Mouse (Mus musculus) splenic B cell, adult 2 months (primary cell): ENCODE results near the gene B4galnt1.

Source experiments
- DNase-seq: peaks from one replicate; pipeline ENCODE4 v3.0.0-alpha.2; 2011; ENCODE audit warnings: low read depth, low spot score
- H3K27me3 ChIP-seq: 2 replicates; pipeline ENCODE4 v1.6.1; 2012; ENCODE audit warnings: mild to moderate bottlenecking, low read length, moderate library complexity, mixed read lengths; ENCODE audit not compliant: control insufficient read depth, poor library complexity, insufficient read depth, severe bottlenecking
- H3K36me3 ChIP-seq: 2 replicates; pipeline ENCODE4 v1.6.1; 2012; ENCODE audit warnings: mild to moderate bottlenecking, low read length, moderate library complexity, mixed read lengths; ENCODE audit not compliant: control insufficient read depth, poor library complexity, insufficient read depth, severe bottlenecking

Gene B4galnt1

GRCm38 (mm10) chr10:127164631-127165353 lies at the start of gene B4galnt1:
Gene B4galnt1 (plus strand): TSS chr10:127165225.
- H3K36me3 ChIP-seq = peaks cover 5% of the 10 kb centered on the region
- H3K27me3 ChIP-seq = no peaks in the 10 kb centered on the region
- DNase-seq = peak; percentile 96

- Histone ChIP-seq H3K27me3 (no peaks in the 10 kb centered on the region), H3K36me3 (peaks cover 2% of the 10 kb centered on the region)
- no peak for DNase-seq
These were observed 46.6 kb upstream of the B4galnt1 start for GRCm38 (mm10) chr10:127118470-127118869.

GRCm38 (mm10) chr10:127119229-127119628 lies 45.8 kb upstream of the B4galnt1 start:
- no peak for DNase-seq
- Histone ChIP-seq H3K27me3 (no peaks in the 10 kb centered on the region), H3K36me3 (peaks cover 2% of the 10 kb centered on the region)

- Histone ChIP-seq H3K27me3 (no peaks in the 10 kb centered on the region), H3K36me3 (peaks cover 2% of the 10 kb centered on the region)
- DNase-seq = no peak
These were observed 44.5 kb upstream of the B4galnt1 start for GRCm38 (mm10) chr10:127120301-127121065.

- H3K36me3 ChIP-seq = peaks cover 2% of the 10 kb centered on the region
- H3K27me3 ChIP-seq = no peaks in the 10 kb centered on the region
- DNase-seq = peak; percentile 97
These were observed 44.0 kb upstream of the B4galnt1 start, which contains the start of gene Os9 for GRCm38 (mm10) chr10:127121066-127121477. Gene Os9 (minus strand): TSS chr10:127121131.

GRCm38 (mm10) chr10:127122018-127122417 lies 43.0 kb upstream of the B4galnt1 start:
- no peak for DNase-seq
- Histone ChIP-seq H3K27me3 (no peaks in the 10 kb centered on the region), H3K36me3 (peaks cover 2% of the 10 kb centered on the region; the same call in 1 of the 2 replicates)

GRCm38 (mm10) chr10:127122784-127123435 lies 42.1 kb upstream of the B4galnt1 start:
- DNase-seq = no peak
- Histone ChIP-seq H3K36me3 (peaks cover 2% of the 10 kb centered on the region; the same call in 1 of the 2 replicates), H3K27me3 (no peaks in the 10 kb centered on the region)

GRCm38 (mm10) chr10:127123436-127123805 lies 41.6 kb upstream of the B4galnt1 start:
- Histone ChIP-seq H3K36me3 (peaks cover 2% of the 10 kb centered on the region; the same call in 1 of the 2 replicates), H3K27me3 (no peaks in the 10 kb centered on the region)
- DNase-seq = peak; percentile 84

- H3K27me3 ChIP-seq = no peaks in the 10 kb centered on the region
- peak; percentile 86 for DNase-seq
- H3K36me3 ChIP-seq = no peaks in the 10 kb centered on the region
These were observed 39.6 kb upstream of the B4galnt1 start for GRCm38 (mm10) chr10:127125210-127126001.

GRCm38 (mm10) chr10:127126579-127126978 lies 38.4 kb upstream of the B4galnt1 start:
- peak; percentile 36 for DNase-seq
- H3K36me3 ChIP-seq = no peaks in the 10 kb centered on the region

GRCm38 (mm10) chr10:127127711-127128279 lies 37.2 kb upstream of the B4galnt1 start:
- Histone ChIP-seq H3K27me3 (no peaks in the 10 kb centered on the region), H3K36me3 (no peaks in the 10 kb centered on the region)
- DNase-seq = no peak

More at GRCm38 (mm10) chr10:127126579-127126978, 38.4 kb upstream of the B4galnt1 start:
- H3K27me3 ChIP-seq = no peaks in the 10 kb centered on the region

- DNase-seq = no peak
- Histone ChIP-seq H3K36me3 (no peaks in the 10 kb centered on the region), H3K27me3 (no peaks in the 10 kb centered on the region)
These were observed 35.6 kb upstream of the B4galnt1 start for GRCm38 (mm10) chr10:127129431-127129830.

GRCm38 (mm10) chr10:127132469-127132868 lies 32.6 kb upstream of the B4galnt1 start:
- Histone ChIP-seq H3K27me3 (no peaks in the 10 kb centered on the region), H3K36me3 (no peaks in the 10 kb centered on the region)
- no peak for DNase-seq
